Mouse (Mus musculus) liver, embryonic 14.5 days (tissue): ENCODE data around the gene Mrfap1.
A peak's percentile ranks its signal among the peaks of the same experiment; 100 is the strongest.

Experiments used
- CTCF ChIP-seq: IDR thresholded peaks from 2 replicates; pipeline ENCODE4 v1.5.1; 2016; ENCODE audit warnings: antibody characterized with exemption, low read depth, control low read depth
- EP300 ChIP-seq: IDR thresholded peaks from 2 replicates; pipeline ENCODE4 v1.6.1; 2016; ENCODE audit warnings: antibody characterized with exemption, low read depth

GRCm38 (mm10) chr5:36748536-36749061, 48.0 kb downstream of the Mrfap1 start, which contains the start of gene Bloc1s4:
- TF ChIP-seq CTCF (0 out of 2 replicates have a peak, but pooled peaks have one; percentile 2), EP300 (no peak)
